Mouse (Mus musculus) small intestine, adult 2 months (tissue): Measurements from ENCODE around the gene Ubox5.

Experiments
- CTCF ChIP-seq: fragments of 200-500 bp; IDR thresholded peaks from 2 replicates; pipeline ENCODE4 v1.5.1; 2012; ENCODE audit warnings: low read depth, mild to moderate bottlenecking, control low read depth, inconsistent platforms, low read length, moderate library complexity, mixed read lengths; ENCODE audit not compliant: insufficient replicate concordance, insufficient read length; ENCODE audit errors: extremely low read depth
- POLR2A ChIP-seq: fragments of 200-500 bp; IDR thresholded peaks from 2 replicates; pipeline ENCODE4 v1.6.1; 2012; ENCODE audit warnings: low read depth, mild to moderate bottlenecking, control low read depth, inconsistent platforms, low read length, moderate library complexity

GRCm38 (mm10) chr2:130558015-130558414 is 71.8 kb downstream of the Ubox5 start:
- TF ChIP-seq CTCF = no peak
- no peak for TF ChIP-seq POLR2A
